Mouse (Mus musculus) spleen, embryonic (tissue): Measurements from ENCODE around the gene C3.

Experiments used
- CTCF ChIA-PET: fragments of 350-600 bp; sonication (Branson Sonifier 250); formaldehyde crosslinking; loops from one replicate; lab custom pipeline; 2022; lab: Charles Lee

The C3 gene

DNA sequence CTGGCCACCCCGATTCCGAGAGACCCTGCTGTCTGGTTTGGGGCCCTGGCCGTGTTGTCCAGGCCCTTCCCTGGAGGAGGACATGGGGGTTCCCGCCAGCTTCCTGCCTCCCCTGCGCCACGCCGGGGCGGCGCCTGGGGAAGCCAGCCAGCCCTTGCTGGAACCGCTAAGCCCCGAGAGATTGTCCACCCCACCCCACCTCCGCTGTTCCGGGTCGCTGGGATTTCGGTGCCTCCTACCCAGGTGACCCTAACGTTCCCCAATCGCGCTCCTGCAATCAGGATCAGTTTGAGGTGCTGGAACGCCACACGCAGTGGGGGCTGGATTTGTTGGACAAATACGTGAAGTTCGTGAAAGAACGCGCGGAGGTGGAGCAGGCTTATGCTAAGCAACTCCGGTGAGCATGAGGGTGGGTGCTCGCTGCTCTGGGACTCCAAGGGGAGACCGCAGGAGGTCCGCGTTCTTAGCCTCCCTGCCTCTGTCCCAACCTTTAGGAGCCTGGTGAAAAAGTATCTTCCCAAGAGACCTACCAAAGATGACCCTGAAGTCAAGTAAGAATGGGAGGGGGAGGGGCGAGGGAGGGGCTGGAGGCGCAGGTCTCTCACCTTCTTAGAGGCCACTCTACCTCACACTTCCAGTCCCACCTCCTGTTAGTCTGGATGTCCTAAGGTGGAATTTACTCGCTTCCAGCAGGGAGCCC is 22.7 kb upstream of the C3 start:
- CTCF ChIA-PET, result interaction anchor here (0.5 to 0.6 kb wide), 2 partner anchors 24 to 475 kb away, joined by 3 to 4 read pairs; no protein-coding TSS in a partner anchor

DNA sequence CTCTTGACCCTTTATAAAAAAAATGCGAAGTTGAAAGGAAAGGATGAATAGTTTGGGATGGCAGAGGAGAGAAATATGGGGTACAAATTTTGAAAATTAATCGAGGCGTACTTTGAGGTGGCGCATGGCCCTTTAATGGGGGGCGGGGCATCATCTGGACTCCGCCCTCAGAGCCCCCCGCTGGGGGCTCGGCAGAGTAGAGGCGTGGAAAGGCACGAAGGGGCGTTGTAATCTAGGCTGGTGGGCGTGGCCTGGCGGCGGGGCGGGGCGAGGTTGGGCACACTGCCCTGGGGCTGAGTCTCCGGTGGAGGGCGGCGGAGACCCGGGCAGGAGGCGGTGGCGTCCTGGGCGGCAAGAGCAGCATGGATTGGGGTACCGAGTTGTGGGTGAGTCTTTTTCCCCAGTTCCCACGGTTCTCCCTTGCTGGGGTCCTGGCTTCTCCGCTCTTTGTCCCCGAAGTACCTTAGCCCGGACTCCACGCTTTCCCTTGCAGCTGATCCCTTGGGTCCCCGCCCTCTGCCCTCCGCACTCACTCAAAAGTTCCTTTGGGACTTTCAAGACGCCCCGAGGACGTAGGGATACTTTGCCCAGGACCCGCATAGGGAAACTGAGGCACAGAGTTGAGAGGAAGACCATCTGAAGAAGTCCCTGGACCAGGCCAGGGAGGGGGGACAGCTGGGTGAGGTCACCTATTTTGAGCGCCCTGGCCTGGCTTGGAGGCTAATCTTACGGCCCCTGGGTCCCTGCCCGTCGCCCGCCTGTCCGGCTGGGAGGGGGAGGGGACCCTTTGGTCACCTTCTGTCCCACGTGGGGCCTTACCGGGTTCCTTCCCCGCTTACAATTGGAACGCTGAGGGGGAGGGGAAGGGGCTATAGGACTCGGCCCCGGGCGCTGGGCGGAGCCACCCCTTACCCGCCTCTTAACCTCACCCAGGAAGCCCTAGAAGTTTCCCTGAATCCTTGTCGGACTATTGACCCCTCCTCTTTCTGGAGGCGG is 21.5 kb upstream of the C3 start, which contains the start of gene Trip10:
Trip10 (plus strand) TSS at position 270 of the 996 bp plus-strand sequence.
- CTCF ChIA-PET, result no interaction called here

DNA sequence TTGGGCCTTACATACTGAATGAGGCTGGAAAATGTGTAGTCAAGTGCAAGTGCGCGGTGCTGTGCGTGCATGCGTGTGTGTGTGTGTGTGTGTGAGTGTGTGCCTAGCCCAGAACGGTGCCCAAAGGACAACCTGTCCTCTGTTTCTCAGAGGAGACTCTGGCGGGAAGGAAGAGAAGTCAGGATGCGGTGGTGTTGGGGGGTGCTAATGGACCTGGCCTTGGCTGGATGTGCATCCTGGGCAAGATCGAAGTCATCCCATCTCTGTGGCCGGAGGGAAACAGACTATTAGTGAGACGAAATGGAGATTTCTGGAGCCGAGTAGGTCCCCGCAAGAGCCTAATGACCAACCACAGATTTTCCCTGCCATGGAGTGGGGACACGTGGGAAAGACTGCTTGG is 20.8 kb upstream of the C3 start:
- CTCF ChIA-PET, result interaction anchor here (0.6 to 1.5 kb wide), 4 partner anchors 28 to 1193 kb away, joined by 3 to 6 read pairs (median 3); no protein-coding TSS in a partner anchor

DNA sequence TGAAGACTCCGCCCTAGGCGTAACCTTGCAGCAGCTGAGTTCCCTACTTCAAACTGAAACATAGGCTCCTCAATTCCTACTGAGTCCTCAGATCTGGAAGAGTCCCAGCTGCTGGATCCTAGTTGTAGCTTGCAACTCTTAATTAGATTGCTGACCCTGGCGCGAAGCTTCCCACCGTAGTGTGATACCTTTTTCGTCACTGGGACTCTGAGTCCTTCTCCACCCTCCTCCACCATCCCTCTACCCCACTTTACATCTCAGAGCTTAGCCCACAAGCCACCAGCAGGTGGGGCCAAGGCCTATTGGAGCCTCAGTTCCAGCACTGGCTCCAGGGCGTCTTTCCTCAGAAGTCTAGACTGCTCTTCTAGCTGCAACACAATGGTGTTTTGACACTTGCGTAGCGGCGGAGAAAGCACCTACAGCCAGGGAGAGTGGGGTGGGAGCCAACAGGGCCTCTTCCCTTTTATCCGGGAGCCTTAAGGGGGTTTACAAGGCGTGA is 20.3 kb upstream of the C3 start, which contains the start of gene Gpr108:
Gpr108 (minus strand) TSS at position 246 of the 499 bp plus-strand sequence.
- CTCF ChIA-PET, result interaction anchor here (0.5 to 1.5 kb wide), 7 partner anchors 13 to 1193 kb away, joined by 3 to 6 read pairs (median 3); no protein-coding TSS in a partner anchor

DNA sequence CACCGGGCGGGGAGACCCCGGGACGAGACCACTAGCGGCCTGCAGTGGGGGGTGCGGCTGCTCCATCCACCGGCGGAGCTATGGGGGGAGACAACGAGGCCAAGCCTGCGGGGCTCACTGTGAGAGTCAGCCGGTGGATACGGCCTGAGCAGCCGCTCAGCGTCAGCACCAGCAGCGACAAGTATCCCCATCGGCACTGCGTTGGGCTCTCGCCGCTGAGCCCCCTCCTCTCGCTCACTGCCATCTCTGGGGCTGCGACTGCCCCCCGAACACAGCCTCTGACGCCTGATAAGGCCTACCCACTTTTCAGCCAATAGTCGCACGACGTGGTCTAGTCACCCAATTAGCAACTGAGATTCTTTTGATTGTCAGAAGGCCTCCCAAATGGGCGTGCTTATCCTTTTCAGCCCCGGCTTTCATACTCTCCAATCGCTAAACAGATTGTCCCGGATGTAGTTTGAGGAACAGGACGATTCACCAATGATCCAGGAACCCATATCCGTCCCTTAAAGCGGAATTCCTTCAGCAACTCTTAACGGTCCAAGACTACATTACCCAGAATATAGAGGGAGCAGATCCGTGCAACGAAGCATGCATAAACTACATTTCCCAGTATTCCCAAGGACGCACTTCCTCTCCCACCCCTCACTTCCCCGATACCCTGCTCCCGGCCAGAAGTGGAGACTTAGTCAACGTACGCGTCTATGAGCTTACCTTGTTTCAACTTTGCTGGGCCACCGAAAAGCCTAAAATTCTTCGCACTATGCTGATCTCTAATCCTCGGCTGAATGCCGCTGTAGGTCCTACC is 19.7 kb upstream of the C3 start:
- CTCF ChIA-PET, result interaction anchor here (0.5 to 1.5 kb wide), 6 partner anchors 13 to 87 kb away, joined by 3 to 6 read pairs (median 3); no protein-coding TSS in a partner anchor

DNA sequence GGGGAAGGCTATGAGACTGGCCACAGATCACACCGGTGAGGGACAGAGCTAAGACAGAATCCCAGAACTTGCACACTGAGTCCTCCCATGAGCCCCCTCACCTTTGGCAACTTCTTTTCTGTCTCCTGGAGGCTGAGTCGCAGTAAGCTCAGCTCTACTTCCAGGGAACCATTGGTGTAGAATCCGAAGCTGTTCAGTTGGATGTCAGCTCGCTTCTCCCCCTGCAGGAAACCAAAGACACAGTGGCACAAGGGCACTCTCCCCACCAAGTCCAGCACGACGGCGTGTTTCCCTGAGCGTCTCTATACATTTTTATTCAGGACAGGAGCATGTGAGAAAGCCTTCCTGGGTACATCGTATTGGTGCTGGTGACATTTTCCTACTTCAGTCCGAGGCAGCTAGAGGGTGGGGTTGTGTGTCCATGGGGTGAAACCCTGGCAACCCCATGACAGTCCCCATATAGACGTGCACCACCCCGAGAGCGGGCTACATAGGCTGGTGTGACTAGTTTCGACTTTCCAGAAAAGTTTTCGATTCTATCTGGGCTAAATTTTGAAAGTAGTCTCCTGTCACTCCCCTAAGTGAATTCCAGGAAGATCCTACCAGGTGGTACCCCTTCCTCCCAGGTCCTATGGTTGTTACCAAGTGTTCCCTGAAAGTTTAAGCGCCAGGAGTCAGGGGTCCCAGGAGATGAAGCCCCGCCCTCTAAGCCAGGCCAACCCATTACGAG is 18.9 kb upstream of the C3 start:
- CTCF ChIA-PET, result interaction anchor here (0.6 kb wide), 1 partner anchor 195 kb away, joined by 3 read pairs; no protein-coding TSS in a partner anchor

DNA sequence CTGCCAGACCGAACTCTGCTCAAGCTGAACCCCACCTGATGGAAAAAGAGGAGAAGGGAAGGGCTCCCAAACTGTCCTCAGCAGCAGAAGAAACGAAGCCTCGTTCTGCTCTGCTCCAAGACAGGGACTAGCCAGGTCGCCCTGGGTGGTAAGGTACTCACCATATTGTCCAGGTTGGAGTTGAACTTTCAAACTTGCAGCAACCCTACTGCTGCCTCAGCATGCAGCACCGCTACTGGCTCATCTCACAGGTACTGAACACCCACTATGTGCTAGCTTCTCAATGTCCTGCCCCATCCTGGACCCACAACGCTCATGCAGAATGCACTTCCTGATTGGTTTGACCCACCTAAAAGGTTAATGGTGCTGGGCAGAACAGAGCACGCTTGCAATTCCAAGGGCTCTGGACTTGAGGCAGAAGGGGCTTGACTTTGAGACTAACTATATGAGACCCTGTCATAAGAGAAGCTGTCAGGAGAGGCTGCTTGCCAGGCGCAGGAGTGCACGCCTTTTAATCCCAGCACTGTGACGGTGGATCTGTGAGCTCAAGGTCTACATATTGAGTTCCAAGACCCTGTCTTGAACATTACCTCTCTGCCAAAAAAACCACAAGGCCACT is 17.5 kb upstream of the C3 start:
- CTCF ChIA-PET, result no interaction called here

DNA sequence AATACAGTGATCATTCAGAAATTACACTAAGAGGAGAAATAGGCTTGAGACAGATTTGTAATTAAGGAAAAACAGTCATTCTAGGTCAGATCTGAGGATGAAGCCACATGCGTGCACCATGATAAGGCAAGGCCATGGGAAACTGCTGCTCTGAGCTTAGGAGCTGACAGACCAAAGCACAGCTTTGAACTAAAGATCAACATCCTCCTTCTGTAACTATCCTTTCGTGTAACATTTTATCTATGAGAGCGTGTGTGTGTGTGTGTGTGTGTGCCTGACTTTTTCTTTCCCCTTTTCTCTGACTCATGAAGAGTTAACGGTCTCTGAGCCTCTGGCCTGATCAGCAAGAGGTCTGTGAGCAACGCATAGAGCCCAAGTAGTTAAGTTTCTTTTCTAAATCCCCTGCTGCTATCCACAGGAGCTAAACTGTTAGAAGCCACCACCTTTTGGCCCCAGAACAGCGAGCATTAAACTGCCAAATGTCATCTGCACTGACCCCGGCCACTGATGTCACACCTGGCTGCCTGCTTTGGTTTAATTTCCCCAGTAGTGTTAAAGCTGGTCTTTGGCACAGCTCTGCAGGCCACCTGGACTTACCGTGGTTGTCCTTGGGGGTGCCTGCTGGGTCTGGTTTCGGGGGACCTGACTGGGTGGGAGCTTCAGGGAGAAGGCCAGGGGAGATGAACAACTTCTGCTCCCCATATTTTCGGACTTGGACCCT is 15.9 kb upstream of the C3 start:
- CTCF ChIA-PET, result no interaction called here

DNA sequence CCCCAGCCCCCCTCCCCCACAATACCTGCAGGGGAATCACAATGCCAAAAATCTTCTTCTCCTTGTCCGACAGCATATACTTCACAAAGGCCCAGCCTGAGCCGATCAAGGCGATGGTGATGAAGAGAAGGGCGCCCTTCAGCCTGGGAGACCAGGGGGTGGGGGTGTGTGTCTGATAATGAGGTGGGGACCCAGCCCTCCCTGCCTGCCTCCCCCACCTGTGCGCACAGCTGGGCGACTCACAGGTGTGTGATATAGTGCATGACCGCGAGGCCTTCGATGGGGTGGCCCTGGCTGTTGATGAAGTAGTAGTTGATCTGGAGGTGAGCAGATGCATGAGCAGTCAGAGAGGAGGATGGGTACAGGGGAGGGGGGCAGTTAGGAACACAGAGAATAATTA is 9.2 kb upstream of the C3 start:
- CTCF ChIA-PET, result no interaction called here

DNA sequence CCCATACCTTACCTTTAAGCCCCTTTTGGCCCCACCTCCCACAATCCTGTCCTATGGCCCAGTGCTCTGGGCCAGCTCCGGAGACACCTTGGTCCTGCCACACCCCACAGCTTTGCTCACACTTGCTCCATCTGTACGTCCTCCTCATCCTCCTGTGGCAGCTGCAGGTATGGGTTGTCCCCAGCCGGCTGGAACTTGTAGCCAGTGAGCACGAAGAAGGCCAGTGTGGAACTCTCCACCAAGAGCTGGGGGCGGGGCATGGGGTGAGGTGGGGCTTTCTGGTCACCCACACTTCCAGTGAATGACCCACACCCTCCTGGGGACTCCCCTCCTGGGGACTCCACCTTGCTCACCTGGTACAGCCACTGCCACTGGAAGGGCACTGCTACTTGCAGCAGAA is 7.9 kb upstream of the C3 start:
- CTCF ChIA-PET, result no interaction called here

DNA sequence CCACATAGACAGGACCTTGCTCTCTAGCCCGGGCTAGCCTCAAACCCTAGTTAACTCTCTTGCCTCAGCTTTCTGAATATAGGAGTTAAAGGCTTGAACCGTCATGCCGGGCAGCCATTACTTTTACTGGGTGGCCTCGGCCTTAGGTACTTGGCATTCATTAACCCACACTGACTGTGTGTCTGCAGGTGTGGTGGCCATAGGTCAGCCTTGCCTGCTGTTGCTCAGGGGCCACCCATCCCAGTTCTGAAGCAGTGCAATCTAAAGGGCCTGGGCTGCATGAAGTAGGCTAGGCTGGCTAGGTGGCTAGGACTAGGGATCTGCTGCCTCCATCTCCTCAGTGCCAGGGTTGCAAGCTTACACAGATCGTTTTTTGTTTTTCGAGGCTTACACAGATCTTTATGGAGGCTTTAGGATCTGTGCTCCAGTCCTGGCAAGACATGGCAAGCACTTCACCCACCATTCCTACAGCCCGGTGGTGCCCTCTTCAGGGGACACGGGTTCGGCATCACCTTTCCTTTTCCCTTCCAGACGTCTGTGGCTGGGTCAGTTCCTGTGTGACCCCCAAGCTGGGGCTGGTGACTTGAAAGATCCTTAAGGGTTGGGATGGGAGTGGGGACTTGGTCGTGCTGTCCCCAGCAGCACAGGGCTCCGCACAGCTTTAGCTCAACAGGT is 6.5 kb upstream of the C3 start:
- CTCF ChIA-PET, result interaction anchor here (0.6 to 0.9 kb wide), 3 partner anchors 13 to 78 kb away, joined by 3 read pairs; no protein-coding TSS in a partner anchor

DNA sequence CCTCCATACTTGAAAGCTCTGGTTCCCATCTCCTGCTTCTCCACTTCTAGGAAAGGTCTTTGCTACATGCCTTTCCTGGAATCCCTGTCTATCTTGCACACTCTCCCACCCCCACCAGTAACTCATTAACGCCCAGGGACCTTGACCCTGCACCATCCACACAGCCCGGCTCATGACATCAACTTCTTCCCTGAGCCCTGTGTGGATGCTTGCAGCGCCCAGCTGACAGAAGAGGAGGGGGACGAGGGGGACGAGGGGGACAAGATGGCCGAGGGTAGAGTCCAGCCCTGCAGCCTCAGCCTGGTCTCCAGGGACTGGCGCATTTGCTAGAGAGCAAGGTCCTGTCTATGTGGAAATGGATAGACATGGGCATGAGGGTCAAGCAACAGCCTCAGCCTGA is 5.1 kb upstream of the C3 start:
- CTCF ChIA-PET, result no interaction called here

DNA sequence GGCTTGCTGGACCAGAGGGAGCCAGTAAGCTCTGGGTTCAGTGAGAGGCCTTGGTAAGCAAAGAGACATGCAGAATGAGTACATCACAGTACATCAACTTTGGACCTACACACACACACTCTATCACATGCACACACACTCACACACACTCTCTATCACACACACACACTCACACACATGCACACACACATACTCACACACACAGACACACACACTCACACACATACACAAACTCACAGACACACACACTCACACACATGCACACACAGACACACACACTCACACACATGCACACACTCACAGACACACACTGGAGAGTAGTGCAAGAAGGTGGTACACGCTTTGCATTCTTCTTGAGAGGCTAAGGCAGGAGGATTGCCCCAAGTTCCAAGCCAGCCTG is 4.3 kb upstream of the C3 start:
- CTCF ChIA-PET, result no interaction called here

DNA sequence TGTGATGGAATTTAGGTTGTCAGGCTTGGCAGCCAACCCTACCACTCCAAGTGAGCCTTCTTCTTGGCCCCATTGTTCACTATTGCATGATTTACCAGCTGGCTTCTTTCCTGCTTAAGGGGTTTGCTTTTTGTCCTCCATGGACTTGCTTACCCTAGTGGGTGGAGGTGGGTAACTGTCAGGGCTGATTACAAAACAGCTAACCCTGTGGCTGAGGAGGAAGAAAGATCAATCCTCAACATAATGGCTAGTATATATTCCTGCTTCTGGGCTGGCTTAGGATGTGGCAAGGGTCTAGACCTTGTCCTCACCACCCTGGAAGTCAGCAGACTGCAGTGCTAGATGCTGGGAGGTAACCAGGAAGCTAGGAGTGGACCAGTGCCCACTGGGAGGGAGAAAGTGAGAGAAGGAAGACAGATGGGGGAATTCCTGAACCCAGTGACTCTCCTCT is 3.4 kb upstream of the C3 start:
- CTCF ChIA-PET, result no interaction called here

DNA sequence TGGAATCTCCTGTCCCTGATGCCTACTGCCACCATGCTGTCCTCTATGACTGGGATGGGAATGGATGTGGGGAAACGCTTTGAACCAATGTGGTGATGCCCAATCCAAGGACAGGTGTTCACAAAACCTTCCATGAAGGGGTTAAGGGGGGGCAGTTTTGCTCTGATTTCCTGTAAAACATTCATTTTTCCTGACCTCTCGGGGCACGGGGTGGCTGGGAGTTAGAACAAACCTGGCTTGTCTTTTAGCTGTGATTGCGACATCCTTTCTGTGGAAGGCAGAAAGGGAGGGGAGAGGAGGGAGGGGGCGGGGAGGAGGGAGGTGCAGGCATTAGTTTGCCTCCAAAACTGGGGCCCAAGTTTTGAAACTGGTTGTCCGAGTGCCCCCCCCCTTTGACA is 2.8 kb upstream of the C3 start:
- CTCF ChIA-PET, result interaction anchor here (0.6 kb wide), 2 partner anchors 9 to 67 kb away, joined by 3 to 5 read pairs; no protein-coding TSS in a partner anchor

DNA sequence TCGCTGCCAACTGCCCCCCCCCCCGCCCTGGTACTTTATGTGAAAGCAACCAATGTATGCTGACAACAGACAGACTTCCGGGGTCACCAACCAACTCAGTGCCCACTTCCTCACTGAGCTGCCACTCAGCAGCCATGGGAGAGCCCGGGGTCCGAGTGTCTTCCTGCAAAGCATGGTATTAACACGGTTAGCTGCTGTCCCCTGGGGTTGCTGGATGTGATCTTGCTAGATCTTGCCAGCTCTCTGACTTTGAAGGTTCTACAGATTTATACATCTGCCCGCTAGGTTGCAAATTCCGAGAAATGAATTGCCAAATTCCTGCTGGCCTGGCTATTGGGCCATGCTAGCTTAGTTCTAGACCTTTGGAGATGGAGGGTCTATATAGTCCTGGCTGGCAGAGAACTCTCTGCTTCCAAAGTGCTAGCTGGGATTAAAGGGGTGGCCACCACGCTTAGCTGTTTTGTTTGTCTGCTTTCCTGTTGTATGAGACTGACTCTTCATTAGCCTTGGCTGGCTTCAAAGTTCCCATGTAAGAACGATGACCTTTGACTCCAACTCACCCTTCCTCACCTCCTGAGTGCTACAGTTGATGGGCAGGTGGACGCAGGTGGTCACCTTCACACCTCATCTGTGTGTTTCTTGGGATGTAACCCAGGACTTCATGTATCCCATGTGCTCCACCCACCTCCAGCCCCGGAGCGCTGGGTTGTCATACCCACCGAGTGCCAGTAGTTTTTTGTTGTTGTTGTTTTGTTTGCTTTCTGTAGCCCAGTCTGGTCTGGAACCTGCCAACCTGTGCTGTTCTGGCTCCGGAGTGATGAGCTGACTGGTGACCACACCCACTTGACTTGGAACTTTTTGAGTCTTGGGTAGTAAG is 2.2 kb upstream of the C3 start:
- CTCF ChIA-PET, result interaction anchor here (0.6 to 0.7 kb wide), 3 partner anchors 9 to 300 kb away, joined by 3 to 14 read pairs (median 5); no protein-coding TSS in a partner anchor

DNA sequence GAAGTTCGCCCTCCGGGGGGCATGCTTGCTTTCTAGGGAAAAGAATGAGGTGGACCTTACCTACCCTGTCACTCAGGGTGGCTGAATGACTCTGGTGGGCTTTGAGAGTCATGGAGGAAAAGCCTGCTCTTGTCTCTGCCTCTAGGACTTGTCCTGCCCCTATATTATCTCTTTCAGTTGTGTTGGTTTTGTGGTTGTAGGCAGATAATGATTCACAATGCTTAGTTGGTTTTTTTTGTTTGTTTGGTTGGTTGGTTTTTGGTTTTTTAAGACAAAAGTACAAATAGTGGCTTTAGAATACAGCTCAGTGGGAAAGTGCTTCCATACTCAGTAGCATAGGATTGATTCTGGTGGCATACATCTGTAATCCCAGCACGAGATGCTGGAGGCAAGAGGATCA is 937 bp upstream of the C3 start:
- CTCF ChIA-PET, result interaction anchor here (0.7 kb wide), 1 partner anchor 299 kb away, joined by 14 read pairs; no protein-coding TSS in a partner anchor
